Mouse (Mus musculus): ENCODE measurements around the gene Dpp8. TPM values are rescaled to one million over a fixed set of nuclear protein-coding genes. Genes with fewer than 3 reads are reported as not detected.
A peak's percentile ranks its signal among the peaks of the same experiment; 100 is the strongest.

The Dpp8 gene
- polyA plus RNA-seq, 1 experiment, result 24.4 TPM

DNA sequence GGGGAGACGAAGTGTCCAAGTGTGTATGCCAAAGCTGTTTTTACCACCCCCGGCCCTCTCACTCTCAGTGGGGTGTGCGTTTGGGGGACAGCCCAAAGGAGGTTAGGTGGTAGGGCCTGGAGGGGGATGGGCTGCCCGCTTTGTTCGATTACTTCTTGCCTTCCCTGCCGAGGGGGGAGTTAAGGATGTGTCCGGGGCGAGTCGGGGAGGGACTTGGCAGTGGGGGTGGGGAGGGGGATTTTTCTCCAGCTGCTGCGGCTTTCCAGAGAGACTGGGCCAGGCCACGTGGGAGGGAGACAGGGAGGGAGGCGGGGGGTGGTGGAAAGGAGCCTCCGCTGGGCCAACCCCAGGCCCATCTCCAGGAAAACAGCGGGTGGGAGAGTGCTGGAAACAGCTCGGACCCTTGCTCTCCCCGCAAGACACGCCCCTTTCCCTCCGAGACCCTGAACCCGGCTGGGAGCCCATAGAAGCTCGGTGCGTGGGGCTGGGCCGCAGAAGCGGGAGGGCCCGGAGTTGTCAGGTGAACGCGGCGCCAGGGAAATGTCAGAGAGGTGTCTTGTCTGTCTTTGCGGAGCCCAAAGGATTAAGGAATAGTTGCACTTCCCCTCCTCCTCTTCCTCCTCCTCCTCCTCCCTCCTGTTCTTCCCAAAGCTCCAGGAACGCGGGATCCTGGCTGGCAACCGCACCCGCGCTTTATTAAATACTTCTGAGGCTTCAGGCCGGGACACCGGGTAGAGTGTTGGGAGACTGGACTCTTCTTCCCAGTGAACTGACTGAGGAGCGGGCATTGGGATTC is 70.4 kb downstream of the Dpp8 start:
- H3K36me3 ChIP-seq (ENCODE audit: control insufficient read depth, insufficient read depth), result no peaks in the 10 kb centered on the region
- TF ChIP-seq POLR2A (IDR thresholded peaks at IDR 0.05; ENCODE audit: insufficient read length, low read depth) (no peak), USF1 (IDR thresholded peaks at IDR 0.05; ENCODE audit: low read depth) (no peak), SRF (IDR thresholded peaks at IDR 0.05; ENCODE audit: control insufficient read depth, insufficient read length, low read depth) (no peak), MYOG (IDR thresholded peaks at IDR 0.05; ENCODE audit: control insufficient read depth in 1 of 3, insufficient read depth in 1 of 3, insufficient read length in 2 of 3, low read depth in 2 of 3) (peak in 1 of 3 experiments; percentile 11), E2F4 (IDR thresholded peaks at IDR 0.05; ENCODE audit: insufficient read depth) (no peak)
- H3K79me2 ChIP-seq (ENCODE audit: control insufficient read depth, insufficient read depth), result no peaks in the 10 kb centered on the region
- no peaks in the 10 kb centered on the region for H3K27me3 ChIP-seq (ENCODE audit: control insufficient read depth, insufficient read depth, insufficient read length)
- H3K4me3 ChIP-seq, result peak overlapping the region; percentile 37
- peak overlapping the region; percentile 86 for H3K4me2 ChIP-seq (ENCODE audit: low read depth)
- H3ac ChIP-seq (ENCODE audit: control insufficient read depth, insufficient read length), result peak overlapping the region; percentile 63

- Histone ChIP-seq H3K27me3 (ENCODE audit: control insufficient read depth, insufficient read depth, insufficient read length) (no peaks in the 10 kb centered on the region), H3K36me3 (ENCODE audit: control insufficient read depth, insufficient read depth) (no peaks in the 10 kb centered on the region), H3ac (ENCODE audit: control insufficient read depth, insufficient read length) (no peak overlapping the region), H3K79me2 (ENCODE audit: control insufficient read depth, insufficient read depth) (no peaks in the 10 kb centered on the region), H3K4me2 (ENCODE audit: low read depth) (peak overlapping the region; percentile 51), H3K4me3 (peak overlapping the region; percentile 37)
- no peak for TF ChIP-seq POLR2A (IDR thresholded peaks at IDR 0.05; ENCODE audit: insufficient read length, low read depth)
- no peak for TF ChIP-seq CEBPB (IDR thresholded peaks at IDR 0.05; ENCODE audit: insufficient read depth, poor library complexity, severe bottlenecking)
- no peak for TF ChIP-seq MYOD1 (IDR thresholded peaks at IDR 0.05; ENCODE audit: control insufficient read depth in 1 of 3, insufficient read length in 2 of 3, low read depth in 2 of 3)
- no peak for TF ChIP-seq E2F4 (IDR thresholded peaks at IDR 0.05; ENCODE audit: insufficient read depth)
- no peak for TF ChIP-seq TCF3 (IDR thresholded peaks at IDR 0.05; ENCODE audit: insufficient read length, low read depth)
- TF ChIP-seq MAX (IDR thresholded peaks at IDR 0.05; ENCODE audit: low read depth), result no peak
Measured at GRCm38 (mm10) chr9:65103173-65103752, 71.0 kb downstream of the Dpp8 start.

DNA sequence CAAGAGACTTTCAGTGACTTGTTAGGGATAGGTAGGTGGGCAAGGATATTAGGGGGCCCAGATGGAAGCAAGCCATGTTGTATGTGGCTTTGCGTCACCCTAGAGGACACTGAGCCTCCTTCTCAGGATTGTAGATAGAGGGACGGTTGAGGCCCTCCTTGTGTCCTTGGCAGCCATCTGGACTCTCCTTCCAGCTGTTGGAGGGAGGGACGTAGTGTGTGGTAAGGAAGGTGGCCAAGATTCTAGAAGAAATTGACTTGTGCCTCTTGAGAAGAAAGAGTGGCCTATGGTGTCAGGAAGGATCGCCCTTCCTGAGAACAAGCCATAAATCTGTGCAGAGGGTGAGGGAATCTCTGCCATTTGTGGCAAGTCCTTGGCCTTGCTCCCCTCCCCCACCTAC is 74.6 kb downstream of the Dpp8 start:
- no peak for TF ChIP-seq POLR2A (IDR thresholded peaks at IDR 0.05; ENCODE audit: insufficient read length, low read depth)
- no peak for TF ChIP-seq TCF3 (IDR thresholded peaks at IDR 0.05; ENCODE audit: insufficient read length, low read depth)
- no peak for TF ChIP-seq REST (IDR thresholded peaks at IDR 0.05; ENCODE audit: insufficient read depth, insufficient read length)
- no peak for TF ChIP-seq POLR2AphosphoS2 (IDR thresholded peaks at IDR 0.05; ENCODE audit: insufficient read length, low read depth)
- no peak for TF ChIP-seq CEBPB (IDR thresholded peaks at IDR 0.05; ENCODE audit: insufficient read depth, poor library complexity, severe bottlenecking)
- TF ChIP-seq MYOG (IDR thresholded peaks at IDR 0.05; ENCODE audit: control insufficient read depth in 1 of 3, insufficient read depth in 1 of 3, insufficient read length in 2 of 3, low read depth in 2 of 3), result peak in 2 of 3 experiments; percentile 53 to 60
- peak in 2 of 3 experiments; percentile 10 to 45 for TF ChIP-seq MYOD1 (IDR thresholded peaks at IDR 0.05; ENCODE audit: control insufficient read depth in 1 of 3, insufficient read length in 2 of 3, low read depth in 2 of 3)
- no peak overlapping the region for H3ac ChIP-seq (ENCODE audit: control insufficient read depth, insufficient read length)
- no peaks in the 10 kb centered on the region for H3K79me2 ChIP-seq (ENCODE audit: control insufficient read depth, insufficient read depth)
- H3K27me3 ChIP-seq (ENCODE audit: control insufficient read depth, insufficient read depth, insufficient read length), result no peaks in the 10 kb centered on the region
- H3K36me3 ChIP-seq (ENCODE audit: control insufficient read depth, insufficient read depth), result no peaks in the 10 kb centered on the region
- no peak overlapping the region for H3K4me3 ChIP-seq
- peak overlapping the region; percentile 10 for H3K4me2 ChIP-seq (ENCODE audit: low read depth)

- H3K36me3 ChIP-seq (ENCODE audit: control insufficient read depth, insufficient read depth), result no peaks in the 10 kb centered on the region
- no peak overlapping the region for H3K4me2 ChIP-seq (ENCODE audit: low read depth)
- H3K27me3 ChIP-seq (ENCODE audit: control insufficient read depth, insufficient read depth, insufficient read length), result no peaks in the 10 kb centered on the region
- no peak overlapping the region for H3ac ChIP-seq (ENCODE audit: control insufficient read depth, insufficient read length)
- TF ChIP-seq E2F4 (IDR thresholded peaks at IDR 0.05; ENCODE audit: insufficient read depth) (no peak), TCF12 (IDR thresholded peaks at IDR 0.05; ENCODE audit: insufficient read depth, poor library complexity, severe bottlenecking) (no peak), MYOG (IDR thresholded peaks at IDR 0.05; ENCODE audit: control insufficient read depth in 1 of 3, insufficient read depth in 1 of 3, insufficient read length in 2 of 3, low read depth in 2 of 3) (no peak), MYOD1 (IDR thresholded peaks at IDR 0.05; ENCODE audit: control insufficient read depth in 1 of 3, insufficient read length in 2 of 3, low read depth in 2 of 3) (no peak), REST (IDR thresholded peaks at IDR 0.05; ENCODE audit: insufficient read depth, insufficient read length) (no peak), MAX (IDR thresholded peaks at IDR 0.05; ENCODE audit: low read depth) (no peak), SRF (IDR thresholded peaks at IDR 0.05; ENCODE audit: control insufficient read depth, insufficient read length, low read depth) (no peak), USF1 (IDR thresholded peaks at IDR 0.05; ENCODE audit: low read depth) (no peak)
- no peaks in the 10 kb centered on the region for H3K79me2 ChIP-seq (ENCODE audit: control insufficient read depth, insufficient read depth)
- no peak overlapping the region for H3K4me3 ChIP-seq
Measured at GRCm38 (mm10) chr9:65107893-65108292, 75.7 kb downstream of the Dpp8 start.
